Mouse (Mus musculus): ENCODE data around the gene Bglap2. TPM values are rescaled to one million over a fixed set of nuclear protein-coding genes. Genes with fewer than 3 reads are reported as not detected.

Gene Bglap2
- polyA plus RNA-seq, 1 experiment: 2.1 TPM

- WGBS: 71% methylated on average over 2 of the region's 2 CpGs
- no peaks in the 10 kb centered on the region for H3K27me3 ChIP-seq (ENCODE audit: control insufficient read depth, insufficient read depth, low read length)
- no peak overlapping the region; the same call in 1 of the 2 replicates for H3K27ac ChIP-seq (ENCODE audit: insufficient read depth, low read length)
- H3K4me3 ChIP-seq (replicated peaks; ENCODE audit: insufficient read depth, low read depth, low read length): no peak overlapping the region
- no peaks in the 10 kb centered on the region for H3K4me1 ChIP-seq (ENCODE audit: control insufficient read depth, insufficient read depth, low read length)
- peak in 1 of 2 experiments; percentile 44 for DNase-seq
- TF ChIP-seq POLR2A (IDR thresholded peaks at IDR 0.05; ENCODE audit: borderline replicate concordance, insufficient read depth, low read length): no peak
- no peak for TF ChIP-seq CTCF (IDR thresholded peaks at IDR 0.05; ENCODE audit: borderline replicate concordance, insufficient read depth, low read depth, low read length)
These were observed 16.7 kb downstream of the Bglap2 start for GRCm38 (mm10) chr3:88361612-88362313.

GRCm38 (mm10) chr3:88361096-88361495, 17.4 kb downstream of the Bglap2 start:
- Histone ChIP-seq H3K4me3 (replicated peaks; ENCODE audit: insufficient read depth, low read depth, low read length) (no peak overlapping the region), H3K27ac (ENCODE audit: insufficient read depth, low read length) (no peak overlapping the region), H3K27me3 (ENCODE audit: control insufficient read depth, insufficient read depth, low read length) (no peaks in the 10 kb centered on the region), H3K4me1 (ENCODE audit: control insufficient read depth, insufficient read depth, low read length) (no peaks in the 10 kb centered on the region; the same call in 1 of the 2 replicates)
- no peak for DNase-seq
- TF ChIP-seq CTCF (IDR thresholded peaks at IDR 0.05; ENCODE audit: borderline replicate concordance, insufficient read depth, low read depth, low read length): no peak
- TF ChIP-seq POLR2A (IDR thresholded peaks at IDR 0.05; ENCODE audit: borderline replicate concordance, insufficient read depth, low read length): no peak
- 51% methylated on average over 6 of the region's 6 CpGs for WGBS

GRCm38 (mm10) chr3:88359989-88360388, 18.5 kb downstream of the Bglap2 start:
- peak overlapping the region; percentile 62 for H3K27ac ChIP-seq (ENCODE audit: insufficient read depth, low read length)
- H3K4me3 ChIP-seq (replicated peaks; ENCODE audit: insufficient read depth, low read depth, low read length): no peak overlapping the region
- WGBS: 64% methylated on average over 3 of the region's 3 CpGs
- peaks cover 4% of the 10 kb centered on the region; the same call in 1 of the 2 replicates for H3K4me1 ChIP-seq (ENCODE audit: control insufficient read depth, insufficient read depth, low read length)
- DNase-seq: no peak
- no peak for TF ChIP-seq CTCF (IDR thresholded peaks at IDR 0.05; ENCODE audit: borderline replicate concordance, insufficient read depth, low read depth, low read length)
- no peak for TF ChIP-seq POLR2A (IDR thresholded peaks at IDR 0.05; ENCODE audit: borderline replicate concordance, insufficient read depth, low read length)
- no peaks in the 10 kb centered on the region for H3K27me3 ChIP-seq (ENCODE audit: control insufficient read depth, insufficient read depth, low read length)

- Histone ChIP-seq H3K27ac (ENCODE audit: insufficient read depth, low read length) (peak overlapping the region; percentile 62; the same call in 1 of the 2 replicates), H3K27me3 (ENCODE audit: control insufficient read depth, insufficient read depth, low read length) (no peaks in the 10 kb centered on the region), H3K4me3 (replicated peaks; ENCODE audit: insufficient read depth, low read depth, low read length) (no peak overlapping the region), H3K4me1 (ENCODE audit: control insufficient read depth, insufficient read depth, low read length) (peaks cover 5% of the 10 kb centered on the region; the same call in 1 of the 2 replicates)
- TF ChIP-seq CTCF (IDR thresholded peaks at IDR 0.05; ENCODE audit: borderline replicate concordance, insufficient read depth, low read depth, low read length) (no peak), POLR2A (IDR thresholded peaks at IDR 0.05; ENCODE audit: borderline replicate concordance, insufficient read depth, low read length) (no peak)
- WGBS: 67% methylated on average over 5 of the region's 5 CpGs
- DNase-seq: no peak
These were observed 18.9 kb downstream of the Bglap2 start for GRCm38 (mm10) chr3:88359584-88359983.

- peak; percentile 54 to 70 for DNase-seq
- WGBS: 82% methylated on average over 8 of the region's 8 CpGs
- H3K4me3 ChIP-seq (replicated peaks; ENCODE audit: insufficient read depth, low read depth, low read length): no peak overlapping the region
- peaks cover 25% of the 10 kb centered on the region for H3K4me1 ChIP-seq (ENCODE audit: control insufficient read depth, insufficient read depth, low read length)
- H3K27ac ChIP-seq (ENCODE audit: insufficient read depth, low read length): peak overlapping the region; percentile 47; the same call in 1 of the 2 replicates
- peak; percentile 37; the same call in 1 of the 2 replicates for TF ChIP-seq CTCF (IDR thresholded peaks at IDR 0.05; ENCODE audit: borderline replicate concordance, insufficient read depth, low read depth, low read length)
- no peak for TF ChIP-seq POLR2A (IDR thresholded peaks at IDR 0.05; ENCODE audit: borderline replicate concordance, insufficient read depth, low read length)
- H3K27me3 ChIP-seq (ENCODE audit: control insufficient read depth, insufficient read depth, low read length): no peaks in the 10 kb centered on the region
These were observed 23.9 kb downstream of the Bglap2 start for GRCm38 (mm10) chr3:88354396-88355165.

GRCm38 (mm10) chr3:88352907-88353306, 25.6 kb downstream of the Bglap2 start:
- peak; percentile 75 to 82 for DNase-seq
- WGBS: 23% methylated on average over 9 of the region's 9 CpGs
- H3K27me3 ChIP-seq (ENCODE audit: control insufficient read depth, insufficient read depth, low read length): no peaks in the 10 kb centered on the region
- peak overlapping the region; percentile 26; the same call in 1 of the 2 replicates for H3K27ac ChIP-seq (ENCODE audit: insufficient read depth, low read length)
- H3K4me3 ChIP-seq (replicated peaks; ENCODE audit: insufficient read depth, low read depth, low read length): no peak overlapping the region
- TF ChIP-seq POLR2A (IDR thresholded peaks at IDR 0.05; ENCODE audit: borderline replicate concordance, insufficient read depth, low read length) (no peak), CTCF (IDR thresholded peaks at IDR 0.05; ENCODE audit: borderline replicate concordance, insufficient read depth, low read depth, low read length) (no peak)
- peaks cover 25% of the 10 kb centered on the region for H3K4me1 ChIP-seq (ENCODE audit: control insufficient read depth, insufficient read depth, low read length)

- WGBS: 90% methylated on average over 13 of the region's 13 CpGs
- TF ChIP-seq CTCF (IDR thresholded peaks at IDR 0.05; ENCODE audit: borderline replicate concordance, insufficient read depth, low read depth, low read length) (no peak), POLR2A (IDR thresholded peaks at IDR 0.05; ENCODE audit: borderline replicate concordance, insufficient read depth, low read length) (no peak)
- Histone ChIP-seq H3K27me3 (ENCODE audit: control insufficient read depth, insufficient read depth, low read length) (no peaks in the 10 kb centered on the region), H3K4me1 (ENCODE audit: control insufficient read depth, insufficient read depth, low read length) (peaks cover 25% of the 10 kb centered on the region), H3K4me3 (replicated peaks; ENCODE audit: insufficient read depth, low read depth, low read length) (no peak overlapping the region), H3K27ac (ENCODE audit: insufficient read depth, low read length) (no peak overlapping the region)
- DNase-seq: no peak
These were observed 27.8 kb downstream of the Bglap2 start for GRCm38 (mm10) chr3:88350732-88351131.
